Mouse (Mus musculus) testis, postnatal 14 days (tissue): ENCODE data around the gene Zfp592.

ENCODE experiments used
- DNase-seq: peaks from one replicate; pipeline ENCODE4 v3.0.0; 2021; ENCODE audit warnings: low spot score

Gene Zfp592

GRCm38 (mm10) chr7:80993834-80994662 is 567 bp downstream of the Zfp592 start:
- DNase-seq: peak; percentile 69

- peak; percentile 13 for DNase-seq
Observed at GRCm38 (mm10) chr7:80994663-80995005, 1.2 kb downstream of the Zfp592 start.

- no peak for DNase-seq
Observed at GRCm38 (mm10) chr7:80995266-80996146, 2.0 kb downstream of the Zfp592 start.

- no peak for DNase-seq
Observed at GRCm38 (mm10) chr7:80997776-80998175, 4.3 kb downstream of the Zfp592 start.

GRCm38 (mm10) chr7:80999536-80999935 is 6.1 kb downstream of the Zfp592 start:
- DNase-seq: no peak

- DNase-seq: no peak
Observed at GRCm38 (mm10) chr7:81001844-81002243, 8.4 kb downstream of the Zfp592 start.

GRCm38 (mm10) chr7:81004556-81005079 is 11.1 kb downstream of the Zfp592 start:
- no peak for DNase-seq

GRCm38 (mm10) chr7:81005969-81006368 is 12.5 kb downstream of the Zfp592 start:
- no peak for DNase-seq

- no peak for DNase-seq
Observed at GRCm38 (mm10) chr7:81008285-81008684, 14.8 kb downstream of the Zfp592 start.

GRCm38 (mm10) chr7:81011576-81011975 is 18.1 kb downstream of the Zfp592 start:
- no peak for DNase-seq

GRCm38 (mm10) chr7:81020307-81020706 is 26.8 kb downstream of the Zfp592 start:
- no peak for DNase-seq

- DNase-seq: no peak
Observed at GRCm38 (mm10) chr7:81022731-81023130, 29.2 kb downstream of the Zfp592 start.

- DNase-seq: no peak
Observed at GRCm38 (mm10) chr7:81024118-81024517, 30.6 kb downstream of the Zfp592 start.

GRCm38 (mm10) chr7:81024651-81025050 is 31.2 kb downstream of the Zfp592 start:
- no peak for DNase-seq

- no peak for DNase-seq
Observed at GRCm38 (mm10) chr7:81025751-81026150, 32.3 kb downstream of the Zfp592 start.

- DNase-seq: no peak
Observed at GRCm38 (mm10) chr7:81039711-81040110, 46.2 kb downstream of the Zfp592 start.

- no peak for DNase-seq
Observed at GRCm38 (mm10) chr7:81043023-81043620, 49.6 kb downstream of the Zfp592 start.

GRCm38 (mm10) chr7:81047847-81048246 is 54.4 kb downstream of the Zfp592 start:
- DNase-seq: no peak

- DNase-seq: no peak
Observed at GRCm38 (mm10) chr7:81048513-81048912, 55.0 kb downstream of the Zfp592 start.

GRCm38 (mm10) chr7:81049966-81050365 is 56.5 kb downstream of the Zfp592 start:
- no peak for DNase-seq

- no peak for DNase-seq
Observed at GRCm38 (mm10) chr7:81055709-81056370, 62.4 kb downstream of the Zfp592 start.

- no peak for DNase-seq
Observed at GRCm38 (mm10) chr7:81057471-81057870, 64.0 kb downstream of the Zfp592 start, which contains the start of gene Alpk3. Alpk3 (plus strand) TSS chr7:81057600.
